Mouse (Mus musculus): ENCODE results near the gene Rnf224.

- TF ChIP-seq CTCF (IDR thresholded peaks at IDR 0.05; ENCODE audit: low read depth), result no peak
- TF ChIP-seq EP300 (IDR thresholded peaks at IDR 0.05; ENCODE audit: low read depth), result no peak
These were observed 4.3 kb upstream of the Rnf224 start for GRCm38 (mm10) chr2:25240723-25241437.

Data from heart, postnatal 0 days (tissue).